Mouse (Mus musculus) heart, adult 2 months (tissue): ENCODE measurements around the gene Rnf34.

Experiments used
- CTCF ChIP-seq: fragments of 200-600 bp; IDR thresholded peaks from 2 replicates; pipeline ENCODE4 v1.8.1; 2022; ENCODE audit warnings: antibody characterized with exemption, mild to moderate bottlenecking, moderate library complexity
- EP300 ChIP-seq: fragments of 200-500 bp; IDR thresholded peaks from 2 replicates; pipeline ENCODE4 v1.6.1; 2011; ENCODE audit warnings: low read depth, low read length, control low read depth; ENCODE audit not compliant: insufficient read depth
- POLR2A ChIP-seq: fragments of 200-500 bp; IDR thresholded peaks from 2 replicates; pipeline ENCODE4 v1.6.1; 2011; ENCODE audit warnings: mild to moderate bottlenecking, low read depth, low read length, control low read depth; ENCODE audit not compliant: insufficient read depth

DNA sequence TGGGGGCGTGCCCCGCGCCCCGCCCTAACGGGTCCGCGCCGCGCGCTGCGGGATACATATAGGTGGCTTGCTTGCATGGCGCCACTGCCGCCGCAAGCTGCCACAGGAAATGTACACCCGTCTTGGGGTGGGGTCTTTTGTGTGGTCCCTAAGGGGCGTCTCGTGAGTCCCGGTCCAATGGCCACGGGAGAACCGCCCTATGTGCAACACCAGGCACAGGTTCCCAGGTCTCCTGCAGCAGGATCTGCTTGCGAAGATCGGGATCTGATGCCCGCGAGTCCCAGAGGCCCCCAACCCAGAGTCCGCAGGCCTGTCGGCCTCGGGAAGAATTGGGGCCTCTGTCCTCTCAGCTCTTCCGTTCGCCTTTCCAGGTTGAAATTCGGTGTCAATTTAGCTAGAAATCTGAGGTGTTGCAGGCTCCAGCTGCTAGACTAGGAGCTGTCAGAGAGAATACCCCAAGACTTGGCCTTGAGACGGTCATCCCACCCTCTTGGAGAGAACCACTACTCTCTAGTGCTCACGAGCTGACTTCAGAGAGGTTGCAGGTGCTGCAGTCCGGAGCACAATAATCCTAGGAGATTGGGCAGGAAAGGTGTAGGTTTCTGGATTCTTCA is 50.8 kb downstream of the Rnf34 start:
- TF ChIP-seq CTCF = no peak
- TF ChIP-seq EP300 = no peak
- no peak for TF ChIP-seq POLR2A
